Mouse (Mus musculus): Measurements from ENCODE around the gene Tle4.
A peak's percentile ranks its signal among the peaks of the same experiment; 100 is the strongest.

Gene Tle4

DNA sequence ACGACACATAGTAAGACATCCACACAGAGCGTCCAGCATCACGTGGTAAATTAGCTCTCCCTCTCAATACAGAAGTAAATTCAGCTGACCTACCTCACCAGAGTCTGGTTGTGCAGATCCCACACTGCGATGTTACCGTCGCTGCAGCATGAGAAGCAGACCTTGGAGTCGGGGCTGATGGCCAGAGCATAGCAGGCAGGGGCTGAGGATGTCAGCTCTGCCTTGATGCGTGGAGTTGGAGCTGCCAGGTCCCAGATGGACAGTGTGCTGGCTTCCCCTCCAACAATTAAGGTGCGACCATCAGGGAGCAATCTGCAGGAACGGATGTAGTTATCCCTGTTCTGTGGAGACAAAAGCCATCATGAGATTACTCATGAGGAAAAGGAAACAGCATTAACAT, 144.4 kb downstream of the Tle4 start:
- DNase-seq (ENCODE audit: low spot score), result no peak

DNA sequence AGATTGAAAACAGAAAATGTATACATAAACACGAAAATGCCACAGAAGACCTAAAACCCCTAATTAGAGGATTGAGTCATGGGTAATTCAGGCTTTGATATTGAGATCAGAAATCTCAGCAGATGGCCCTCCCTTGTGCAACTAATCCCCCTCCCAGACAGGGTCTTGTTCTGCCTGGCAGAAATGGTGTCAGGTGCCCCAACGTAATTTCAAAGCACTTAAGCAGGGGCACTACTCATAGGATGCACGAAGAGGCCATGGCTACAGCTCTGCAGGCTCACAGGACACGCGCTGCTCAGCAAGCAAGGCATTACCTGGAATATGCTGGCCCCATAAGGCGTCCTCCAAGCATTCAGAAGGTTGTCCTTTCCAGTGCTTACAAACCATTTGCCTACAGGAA, 146.5 kb downstream of the Tle4 start:
- DNase-seq (ENCODE audit: low spot score), result no peak

DNA sequence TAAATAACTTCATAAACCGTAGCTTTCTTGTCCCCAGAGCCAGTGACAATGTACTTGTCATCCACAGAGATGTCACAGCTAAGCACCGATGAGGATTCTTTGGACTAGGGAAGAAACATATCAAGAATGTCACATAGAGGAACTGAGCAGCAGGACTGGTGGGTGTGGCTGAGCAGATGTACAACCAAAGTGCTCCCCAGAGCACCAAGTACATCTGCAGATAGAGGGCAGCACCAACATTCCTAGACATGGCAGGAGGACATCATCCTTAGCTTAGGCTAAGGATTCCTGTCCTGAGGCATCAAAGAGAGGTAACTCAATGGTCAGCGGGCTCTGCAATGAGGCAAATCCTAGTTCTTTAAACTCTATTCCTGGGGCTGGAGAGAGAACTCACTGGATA, 148.1 kb downstream of the Tle4 start:
- no peak for DNase-seq (ENCODE audit: low spot score)

DNA sequence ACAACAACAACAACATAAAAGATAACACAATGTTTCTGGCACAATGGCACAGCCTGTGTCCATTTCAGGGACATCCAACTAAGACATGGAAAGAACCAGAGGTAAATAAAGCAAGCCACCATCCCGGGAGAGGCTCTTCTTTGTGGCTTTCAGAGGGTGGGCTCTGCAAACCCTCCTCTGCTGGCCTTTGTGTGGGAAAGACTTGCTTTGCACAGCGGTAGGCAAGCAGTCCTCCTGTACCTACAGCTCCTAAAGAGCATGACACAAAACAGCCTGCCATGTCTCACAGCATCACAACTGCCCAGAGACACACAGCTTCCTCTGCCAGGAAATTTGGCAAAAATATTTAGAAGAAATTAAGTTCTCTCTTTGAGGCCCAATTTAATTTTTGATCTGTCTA, 149.3 kb downstream of the Tle4 start:
- no peak for DNase-seq (ENCODE audit: low spot score)

DNA sequence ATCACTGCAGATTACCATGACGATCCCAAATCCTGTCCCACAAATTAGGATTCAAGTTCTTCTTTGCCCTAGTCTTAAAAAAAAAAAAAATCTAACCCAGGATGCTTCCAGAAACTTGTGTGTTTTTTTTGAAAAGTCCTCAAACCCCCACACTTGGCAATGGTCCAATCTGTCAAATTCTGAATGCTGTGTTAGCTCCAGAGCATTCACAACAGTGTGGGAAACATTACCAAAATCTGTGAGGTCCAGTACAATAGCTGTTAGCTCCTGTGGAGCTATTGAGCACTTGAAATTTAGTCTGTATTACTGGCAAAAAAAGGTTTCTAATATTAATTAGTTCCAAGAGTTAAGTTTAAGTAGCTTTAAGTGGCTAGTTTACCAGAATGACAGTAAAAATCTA, 150.4 kb downstream of the Tle4 start:
- DNase-seq (ENCODE audit: low spot score), result no peak

DNA sequence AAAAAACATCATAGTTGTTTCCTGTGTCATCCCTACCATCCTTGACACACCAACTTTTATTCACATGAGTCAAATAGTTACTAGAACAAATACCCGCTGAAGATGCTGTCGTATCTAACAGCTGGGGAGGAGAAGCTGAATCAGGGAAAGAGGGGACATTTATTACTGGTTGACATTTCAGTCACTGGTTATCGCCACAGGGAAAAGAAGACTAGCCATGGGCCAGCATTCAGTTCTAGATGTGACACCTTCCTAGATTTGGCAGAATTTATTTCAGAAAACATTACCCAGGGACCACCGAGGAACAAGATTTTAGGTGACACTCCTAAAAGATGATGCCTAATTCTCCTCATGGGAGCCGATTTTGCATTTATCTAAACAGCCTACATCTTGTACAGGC, 156.0 kb downstream of the Tle4 start:
- no peak for DNase-seq (ENCODE audit: low spot score)

DNA sequence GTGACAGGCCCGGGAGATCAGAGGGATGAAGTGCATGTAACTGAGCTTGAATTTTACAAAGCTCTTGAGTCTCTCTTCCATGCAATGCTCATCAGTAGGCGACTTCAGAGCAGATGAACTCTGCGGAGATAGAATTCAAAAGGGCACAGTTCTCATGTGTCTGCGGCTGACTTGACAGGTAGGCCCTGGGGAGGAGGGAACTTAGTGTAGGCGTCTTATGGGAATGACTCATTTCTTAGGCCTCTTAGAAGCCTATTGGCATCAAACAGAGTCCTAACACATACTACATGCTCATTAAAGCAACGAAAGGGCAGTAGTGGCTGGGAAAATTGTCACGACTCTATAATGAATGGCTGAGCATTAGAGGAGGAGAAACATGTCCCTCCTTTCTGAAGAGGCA, 160.6 kb downstream of the Tle4 start:
- DNase-seq (ENCODE audit: low spot score), result no peak

DNA sequence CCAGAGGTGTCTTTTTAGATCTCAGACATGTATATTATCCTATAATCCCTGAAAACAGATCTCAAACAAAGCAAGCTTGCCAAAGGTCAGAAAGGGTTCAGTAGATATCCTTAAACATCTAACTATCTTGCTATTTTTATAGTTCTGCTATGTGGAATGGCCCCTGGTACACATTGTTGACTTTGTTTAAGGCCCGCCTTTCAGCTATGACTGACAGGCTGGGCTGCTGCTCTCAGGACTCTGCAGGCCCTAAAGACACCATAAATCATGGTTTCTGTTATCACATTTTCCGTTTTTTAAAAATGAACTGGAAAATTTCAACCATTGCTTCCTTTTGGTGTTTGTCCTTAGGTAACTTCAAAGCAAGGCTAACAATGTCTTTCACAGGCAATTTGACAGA, 161.3 kb downstream of the Tle4 start:
- DNase-seq (ENCODE audit: low spot score), result no peak

DNA sequence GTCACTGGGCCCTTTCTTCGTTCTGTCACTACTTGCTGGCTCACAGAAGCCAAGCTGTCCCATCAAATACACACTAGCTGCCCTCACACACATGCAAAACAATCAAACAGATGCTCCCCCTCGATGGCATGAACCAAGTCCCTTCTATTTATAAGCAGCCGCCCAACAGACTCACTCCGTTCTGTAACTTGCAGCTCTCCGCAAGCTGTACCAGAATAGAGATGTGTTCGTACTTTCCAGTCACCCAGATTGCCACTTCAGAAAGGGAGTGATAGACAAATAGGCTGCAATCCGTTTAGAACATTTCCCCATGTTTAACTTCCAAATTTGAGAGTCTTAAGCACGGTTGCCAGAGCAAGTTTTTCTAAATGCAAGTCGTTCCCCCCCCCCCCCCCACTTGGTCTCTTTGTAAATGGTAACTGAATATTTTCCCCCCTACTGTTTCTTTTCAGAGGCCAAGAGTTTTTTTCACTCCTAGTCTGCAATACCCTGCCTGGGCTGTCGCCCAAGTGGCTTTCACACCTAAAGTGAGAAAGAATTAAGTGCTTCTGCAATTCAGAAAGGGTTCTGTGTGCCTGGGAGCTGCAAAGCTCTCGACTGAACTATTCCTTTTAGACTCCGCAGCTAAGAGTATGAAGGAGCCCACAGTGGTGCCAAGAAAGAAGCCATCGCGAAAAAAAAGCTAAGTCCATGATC, 162.0 kb downstream of the Tle4 start:
- no peak for DNase-seq (ENCODE audit: low spot score)

DNA sequence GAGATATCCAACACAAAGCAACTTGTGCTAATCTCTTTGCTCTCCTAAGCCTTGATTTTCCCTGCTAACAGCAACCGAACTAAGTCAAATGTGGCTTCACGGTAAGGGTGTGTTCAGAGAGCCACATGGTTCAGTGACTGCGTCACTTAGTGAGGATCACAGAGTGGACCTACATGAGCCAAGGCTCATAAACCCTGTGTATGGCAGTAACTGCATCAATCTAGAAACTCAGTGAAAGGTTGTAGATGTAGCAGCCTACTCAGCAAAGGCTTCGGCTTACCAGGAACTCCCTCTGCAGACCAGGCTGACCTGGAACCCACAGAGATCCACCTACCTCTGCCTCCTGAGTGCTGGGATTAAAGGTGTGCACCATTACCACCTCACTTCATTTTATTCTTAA, 164.0 kb downstream of the Tle4 start:
- DNase-seq (ENCODE audit: low spot score), result no peak

DNA sequence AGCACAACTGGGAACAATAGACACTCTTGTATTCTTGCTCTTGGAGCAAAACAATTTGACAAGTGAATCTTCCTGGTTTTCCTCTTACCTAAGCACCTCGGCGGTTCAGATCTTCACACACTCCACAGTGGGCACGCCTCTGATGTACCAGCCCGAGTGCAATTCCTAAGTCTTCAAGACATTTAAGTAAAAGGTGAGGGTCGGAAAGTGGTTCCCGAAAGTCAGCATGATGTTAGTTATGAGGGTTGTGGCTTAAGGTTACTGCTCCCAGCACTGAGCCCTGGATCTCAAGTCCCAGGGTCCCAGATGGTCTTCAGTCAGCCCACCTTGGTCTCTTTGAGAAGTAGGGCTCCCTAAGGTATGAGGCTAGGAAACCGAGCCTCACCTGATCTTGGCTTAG, 165.4 kb downstream of the Tle4 start:
- no peak for DNase-seq (ENCODE audit: low spot score)

DNA sequence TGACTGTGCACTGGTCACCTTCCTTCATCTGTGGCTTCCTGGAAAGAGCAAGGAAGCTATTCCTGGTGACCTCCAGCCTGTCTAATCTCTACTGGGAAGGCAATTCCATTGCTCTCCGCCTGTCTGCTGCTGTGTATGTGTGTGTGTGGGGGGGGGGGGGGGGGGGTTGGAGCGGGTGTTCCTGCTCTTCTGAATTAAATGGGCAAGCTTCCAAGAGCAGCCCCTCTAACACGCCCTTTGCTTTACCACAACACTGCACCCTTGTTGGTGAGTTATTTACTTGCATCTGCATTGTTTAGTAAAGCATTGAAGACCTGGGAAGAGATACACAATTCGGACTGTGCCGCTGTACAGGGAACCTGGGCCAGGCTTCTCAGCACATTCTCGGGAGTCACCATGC, 170.9 kb downstream of the Tle4 start:
- no peak for DNase-seq (ENCODE audit: low spot score)

DNA sequence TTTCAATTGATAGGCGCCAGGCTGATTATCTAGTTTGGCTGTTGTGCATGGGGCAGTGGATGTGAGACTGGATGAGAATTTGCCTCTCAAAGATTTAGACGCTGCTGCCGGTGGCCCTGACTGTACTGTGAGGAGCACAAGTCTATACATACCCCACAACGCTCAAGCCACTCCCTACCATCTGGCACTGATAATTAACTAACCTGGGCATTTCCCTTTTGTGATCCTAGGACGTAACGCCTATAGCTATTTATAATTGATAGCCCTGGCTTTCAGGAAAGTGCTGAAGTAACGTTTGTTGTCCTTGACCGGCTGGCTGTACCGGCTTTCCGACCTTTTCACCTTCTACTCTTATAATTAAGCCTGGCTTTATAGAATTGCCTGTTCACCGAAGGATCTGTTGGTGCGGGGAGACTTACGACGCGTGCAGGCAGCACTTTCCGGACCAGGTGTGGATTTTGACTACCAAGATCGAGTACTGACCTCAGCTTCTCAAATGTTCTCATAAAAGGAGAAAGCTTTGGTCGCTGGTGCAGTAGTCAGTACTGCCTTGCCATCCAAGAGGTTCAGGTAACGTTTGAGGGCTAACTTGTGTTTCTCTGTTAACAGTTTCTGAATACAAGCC, 171.5 kb downstream of the Tle4 start:
- DNase-seq (ENCODE audit: low spot score), result peak; percentile 13

DNA sequence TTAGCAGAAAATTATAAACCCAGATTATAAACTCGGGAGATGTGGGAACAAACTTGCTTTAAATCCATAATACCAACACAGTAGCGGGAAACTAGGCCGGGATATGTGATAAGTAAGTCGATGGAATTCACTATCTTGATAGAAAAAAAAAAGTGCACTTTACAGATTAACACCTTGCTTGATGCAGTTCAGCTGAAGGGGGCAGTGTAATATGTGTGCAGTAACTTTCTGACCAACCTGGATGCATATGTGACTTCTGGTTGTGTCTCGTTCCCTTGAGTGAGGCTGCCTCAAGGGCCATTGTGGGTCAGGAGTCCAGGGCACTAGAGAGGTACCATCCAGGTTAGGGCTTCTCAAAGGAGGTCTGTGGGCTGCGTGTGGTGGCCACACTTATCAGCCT, 172.7 kb downstream of the Tle4 start:
- DNase-seq (ENCODE audit: low spot score), result peak; percentile 20

DNA sequence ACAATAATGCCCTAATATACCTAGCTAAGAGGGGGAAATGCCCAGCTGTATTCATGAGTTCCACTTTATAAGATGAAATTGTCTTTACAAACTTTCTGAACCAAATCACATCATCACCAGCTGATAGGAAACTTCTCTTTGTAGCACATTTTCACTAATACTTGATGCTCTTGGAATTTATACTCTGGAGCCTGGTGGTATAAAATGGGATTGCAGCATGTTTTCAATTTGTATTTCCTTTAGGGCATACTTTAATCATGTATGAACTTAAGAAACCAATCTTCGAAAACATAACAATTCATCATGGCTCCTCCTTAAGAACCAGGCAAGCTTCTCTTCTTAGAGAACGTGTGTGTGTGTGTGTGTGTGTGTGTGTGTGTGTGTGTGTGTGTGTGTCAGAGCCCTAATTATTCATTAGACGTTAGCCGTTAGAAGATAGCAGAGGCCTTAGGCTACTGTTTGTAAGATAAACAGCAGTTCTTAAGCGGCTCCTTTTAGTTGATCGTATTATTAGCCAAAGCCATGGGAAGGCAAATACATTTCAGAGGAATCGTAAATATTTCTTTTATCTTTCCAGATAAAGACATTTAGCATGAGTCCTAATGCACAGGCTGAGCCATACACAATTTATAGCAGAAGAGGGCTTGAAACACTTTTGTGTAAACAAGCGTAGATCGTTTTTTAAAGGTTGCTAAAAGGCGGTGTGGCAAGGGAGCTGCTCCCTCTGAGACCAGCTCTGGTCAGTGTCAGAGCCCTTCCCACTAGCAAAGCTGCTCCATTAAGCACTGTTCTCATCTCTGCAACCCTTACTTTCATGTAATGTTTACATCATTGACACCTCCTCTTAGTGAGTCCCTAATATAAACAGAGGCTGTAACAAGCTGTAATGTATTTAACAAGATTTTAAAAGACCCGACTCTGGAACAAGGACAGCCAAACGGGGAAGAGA, 173.6 kb downstream of the Tle4 start:
- DNase-seq (ENCODE audit: low spot score), result peak; percentile 43

DNA sequence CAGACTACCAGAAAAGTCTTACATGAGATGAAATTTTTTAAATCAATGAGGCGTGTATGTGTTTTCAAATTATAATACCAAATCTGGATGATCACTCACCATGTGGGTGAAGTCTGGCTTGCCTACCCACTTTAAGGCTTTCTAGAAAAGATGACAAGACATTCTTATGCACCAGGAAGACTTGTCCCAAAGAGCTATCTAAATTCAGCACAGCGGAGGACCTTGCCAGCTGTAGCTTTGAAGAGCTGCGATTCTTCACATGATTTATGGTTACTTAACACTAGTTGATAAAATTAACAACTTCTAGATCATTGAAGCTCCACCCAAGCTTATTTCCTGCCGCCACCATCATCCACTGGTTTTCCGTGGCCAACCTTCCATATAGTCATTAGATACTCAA, 176.2 kb downstream of the Tle4 start:
- DNase-seq (ENCODE audit: low spot score), result no peak

DNA sequence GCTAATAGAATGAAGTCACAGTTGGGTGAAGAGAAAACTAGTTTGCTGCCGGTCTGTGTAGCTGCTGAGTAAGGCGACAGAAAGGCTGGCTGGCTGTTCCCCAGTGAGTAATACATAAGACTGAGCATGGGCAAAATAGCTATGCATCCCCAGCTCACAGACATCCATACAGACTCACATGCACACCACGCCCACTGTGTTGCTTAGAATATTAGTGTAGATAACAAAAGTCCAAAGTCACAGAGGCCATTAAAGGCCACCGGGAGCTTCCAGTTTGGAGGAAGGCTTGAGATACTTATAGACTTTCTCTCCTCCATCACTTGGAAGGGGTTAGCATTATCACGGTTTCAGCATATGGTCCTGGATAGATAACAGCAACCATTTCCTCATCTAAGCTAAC, 178.0 kb downstream of the Tle4 start:
- no peak for DNase-seq (ENCODE audit: low spot score)

DNA sequence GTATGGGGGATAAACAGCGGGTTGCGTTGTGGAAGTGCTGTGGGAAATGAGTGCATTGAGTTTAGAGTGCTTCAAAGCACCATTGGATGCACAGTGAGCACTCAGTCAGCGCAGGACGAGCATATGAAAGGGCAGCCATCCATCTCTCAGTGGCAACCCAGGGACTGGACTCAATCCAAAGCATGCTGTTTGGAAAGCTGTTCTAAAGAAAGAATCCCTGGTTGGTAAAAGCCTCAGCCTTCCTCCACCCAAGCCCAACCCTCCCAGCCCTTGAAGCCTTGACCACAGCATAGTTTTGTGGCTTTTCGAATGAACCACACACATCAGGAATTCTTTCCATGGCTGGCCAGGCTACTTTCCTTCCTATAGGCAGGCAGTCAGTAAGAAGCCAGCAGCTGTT, 181.0 kb downstream of the Tle4 start:
- no peak for DNase-seq (ENCODE audit: low spot score)

DNA sequence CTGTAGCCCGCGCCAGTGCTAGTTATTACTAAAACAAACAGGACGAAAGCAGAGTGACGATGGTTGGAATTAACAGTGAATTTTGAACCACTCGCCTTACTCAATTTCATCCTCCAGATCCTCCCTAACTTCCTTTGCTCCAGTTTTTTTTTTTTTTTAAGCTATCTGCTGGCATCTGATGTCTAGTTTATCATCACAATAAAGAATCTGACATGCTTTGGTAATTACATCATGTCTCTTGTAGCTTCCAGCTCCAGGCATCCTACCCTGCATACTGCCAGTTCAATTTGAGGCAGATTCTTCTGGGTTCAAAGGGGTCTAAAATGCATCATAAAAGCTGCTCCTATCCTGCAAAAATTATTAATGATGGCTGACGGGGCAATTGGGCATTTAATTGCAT, 181.9 kb downstream of the Tle4 start:
- no peak for DNase-seq (ENCODE audit: low spot score)

DNA sequence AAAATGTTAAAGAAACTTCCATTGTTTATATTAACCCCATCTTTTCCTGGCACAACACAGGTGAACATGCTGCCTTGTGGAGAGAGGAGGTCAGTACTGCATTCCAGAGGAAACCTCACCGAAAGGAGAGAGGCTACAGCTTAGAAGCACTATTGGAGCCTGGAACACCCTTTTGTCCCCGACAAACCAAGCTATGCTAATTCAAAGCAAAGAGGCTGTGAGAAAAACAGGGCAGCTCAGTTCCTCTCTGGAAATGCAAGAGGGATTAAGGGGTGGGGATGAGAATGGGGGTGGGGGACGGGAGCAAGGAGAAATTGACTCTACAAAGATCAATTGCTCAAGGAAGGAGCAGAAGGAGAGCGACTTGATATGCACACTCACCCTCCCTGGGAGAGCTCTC, 182.9 kb downstream of the Tle4 start:
- no peak for DNase-seq (ENCODE audit: low spot score)

DNA sequence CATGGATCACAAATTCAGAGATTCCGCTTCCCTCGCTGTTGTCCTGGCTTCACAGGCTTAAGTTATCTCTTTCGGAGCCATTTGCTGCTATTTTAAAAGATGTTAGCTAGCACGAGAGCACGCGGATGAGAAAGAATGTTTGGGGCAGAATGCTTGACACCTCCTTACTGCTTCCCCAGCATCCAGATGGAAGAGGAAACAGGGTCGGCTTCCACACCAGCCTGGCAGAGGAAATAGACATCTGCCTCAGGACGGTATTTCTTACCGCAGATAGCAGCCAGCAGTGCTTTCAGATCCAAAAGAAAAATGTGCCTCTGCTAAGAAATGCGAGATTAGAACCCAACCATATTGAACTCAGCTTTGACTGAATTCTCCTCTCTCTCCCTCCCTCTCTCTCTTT, 191.2 kb downstream of the Tle4 start:
- DNase-seq (ENCODE audit: low spot score), result no peak
